Mouse (Mus musculus) myocyte (in vitro differentiated cells): Measurements from ENCODE around the gene Tmem181a.
"Not testable (repeated sequence)": the region's sequence is repeated elsewhere in the genome, so short reads cannot be mapped to it uniquely, and the experiment has no call there.

Experiments
- POLR2A ChIP-seq: IDR thresholded peaks from one replicate; pipeline ENCODE4 v1.6.1; 2011; ENCODE audit warnings: low read depth, mild to moderate bottlenecking, control low read depth, moderate library complexity; ENCODE audit not compliant: insufficient read length
- TCF12 ChIP-seq: IDR thresholded peaks from one replicate; pipeline ENCODE4 v1.6.1; 2011; ENCODE audit warnings: mild to moderate bottlenecking, control low read depth; ENCODE audit not compliant: poor library complexity, insufficient read depth, severe bottlenecking

DNA sequence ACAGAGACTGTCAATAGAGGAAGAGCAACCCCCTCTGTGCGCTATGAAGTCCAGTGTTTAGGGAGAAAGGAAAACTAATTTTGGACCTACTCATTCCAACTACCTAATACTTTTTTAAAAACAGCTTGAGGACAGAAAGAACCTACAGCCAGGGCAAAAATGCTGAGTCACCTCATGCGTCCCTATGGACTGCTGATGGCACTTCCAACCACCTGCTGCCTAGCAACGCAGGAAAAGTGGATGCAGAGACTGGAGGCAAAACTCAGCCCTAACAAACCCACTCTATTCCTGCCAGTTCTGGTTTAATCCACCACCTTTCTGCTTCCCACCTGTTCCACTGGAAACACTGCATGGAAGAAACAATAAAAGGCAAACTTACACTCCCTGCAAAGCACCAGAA, 56.1 kb downstream of the Tmem181a start:
- TF ChIP-seq TCF12, POLR2A: not testable (repeated sequence)
